Mouse (Mus musculus) embryonic fibroblast, embryonic 13.5 days (primary cell): Measurements from ENCODE around the gene Nf1.

ENCODE experiments used
- CTCF ChIP-seq: IDR thresholded peaks from 2 replicates; pipeline ENCODE4 v1.5.1; 2011; ENCODE audit warnings: mild to moderate bottlenecking, control low read depth, low read length, moderate library complexity, borderline replicate concordance; ENCODE audit not compliant: insufficient read depth
- POLR2A ChIP-seq: IDR thresholded peaks from 2 replicates; pipeline ENCODE4 v1.6.1; 2011; ENCODE audit warnings: low read depth, mild to moderate bottlenecking, control low read depth, low read length, moderate library complexity

DNA sequence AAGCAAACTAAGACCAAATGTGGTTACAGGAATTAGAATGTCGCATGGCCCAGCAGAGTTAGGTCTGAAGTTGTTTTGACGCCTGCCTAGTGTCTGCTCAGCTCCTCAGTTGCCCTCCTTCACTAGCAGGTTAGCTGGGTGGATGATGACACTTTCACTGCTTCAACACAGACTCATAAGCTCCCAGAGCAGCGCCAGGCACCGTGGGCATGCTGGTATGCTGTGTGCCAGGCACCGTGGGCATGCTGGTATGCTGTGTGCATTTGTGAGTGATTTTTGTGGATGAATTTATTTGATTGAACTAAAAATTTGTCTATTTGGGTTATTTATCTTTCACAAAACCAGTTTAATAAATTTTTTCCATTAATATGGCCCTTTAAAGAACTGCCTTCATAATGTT, 83.0 kb downstream of the Nf1 start:
- TF ChIP-seq CTCF (no peak), POLR2A (no peak)
